Mouse (Mus musculus) regulatory T cell (primary cell): ENCODE data around the gene Ccnk.

ENCODE experiments used
- in situ Hi-C: fragments of 300-600 bp; cut with MboI, MseI; formaldehyde crosslinking; loops from one replicate; pipeline ENCODE4 v1.15.1; 2025; ENCODE audit warnings: high pct_unique_total_duplicates

Ccnk gene

DNA sequence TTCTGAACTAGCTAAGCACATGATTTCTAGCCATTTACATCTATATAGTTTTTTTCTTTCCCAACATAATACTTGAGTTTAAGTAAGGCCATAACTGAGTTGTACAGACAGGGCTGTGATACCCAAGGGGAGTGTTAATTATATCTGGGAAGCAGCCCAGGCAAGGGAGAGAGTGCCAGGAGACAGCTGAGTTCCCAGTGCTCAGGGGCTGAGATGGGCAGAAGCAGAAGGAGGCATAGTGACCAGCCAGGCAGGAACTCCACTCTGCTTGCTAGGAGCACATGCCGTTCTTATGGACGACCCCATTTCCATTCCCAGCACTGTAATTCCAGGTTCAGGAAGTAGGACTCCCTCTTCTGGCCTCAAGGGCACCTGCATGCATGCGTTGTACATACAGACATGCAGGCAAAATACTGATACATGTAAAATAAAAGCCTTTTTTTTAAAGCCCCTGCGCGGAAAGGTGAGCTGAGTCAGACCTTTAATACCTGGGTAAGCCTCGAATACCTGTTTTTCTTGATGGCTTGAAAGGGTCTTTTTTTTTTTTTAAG, 8.2 kb downstream of the Ccnk start:
- in situ Hi-C loops: loop anchor here (25.0 kb wide), 1 partner anchor 625 kb away; no protein-coding TSS in a partner anchor

DNA sequence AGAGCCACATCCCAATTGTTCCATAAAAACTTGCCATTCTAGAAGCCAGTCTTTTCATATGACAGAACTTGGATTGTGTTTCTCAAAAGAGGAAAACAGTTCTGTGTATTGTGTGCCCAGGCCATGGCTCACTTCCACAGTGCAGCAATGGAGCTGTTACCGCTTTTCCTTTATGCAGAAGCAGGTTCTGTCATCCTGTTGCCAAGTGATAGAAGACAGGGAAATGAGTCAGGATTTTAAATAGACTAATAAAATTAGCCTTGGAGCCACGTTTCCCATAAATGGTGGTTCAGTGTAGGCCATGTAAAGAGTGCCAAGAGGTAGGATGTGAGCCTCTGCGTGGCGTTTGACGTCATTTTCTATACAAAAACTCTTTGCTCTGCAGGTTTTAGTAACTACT, 14.5 kb downstream of the Ccnk start:
- in situ Hi-C loops: loop anchor here (25.0 kb wide), 1 partner anchor 618 kb away; no protein-coding TSS in a partner anchor

DNA sequence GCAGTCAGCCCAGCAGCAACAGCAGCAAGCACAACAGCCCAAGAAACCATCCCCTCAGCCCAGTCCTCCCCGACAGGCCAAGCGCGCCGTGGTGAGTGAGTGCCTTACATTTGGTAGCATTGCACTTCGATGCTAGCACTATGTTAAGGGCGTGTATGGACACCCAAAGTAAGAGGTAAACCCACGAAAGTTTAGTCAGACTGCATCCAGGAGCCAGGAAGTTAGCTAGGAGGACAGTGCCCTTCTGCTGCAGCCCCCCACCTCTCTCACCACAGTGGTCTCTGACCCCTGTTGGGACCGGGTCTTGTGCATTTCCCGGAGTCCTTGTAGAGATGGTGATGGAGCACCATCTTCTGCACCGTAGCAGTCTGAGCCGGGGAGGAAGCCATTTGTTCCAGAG, 16.4 kb downstream of the Ccnk start:
- in situ Hi-C loops: loop anchor here (25.0 kb wide), 1 partner anchor 617 kb away; no protein-coding TSS in a partner anchor

DNA sequence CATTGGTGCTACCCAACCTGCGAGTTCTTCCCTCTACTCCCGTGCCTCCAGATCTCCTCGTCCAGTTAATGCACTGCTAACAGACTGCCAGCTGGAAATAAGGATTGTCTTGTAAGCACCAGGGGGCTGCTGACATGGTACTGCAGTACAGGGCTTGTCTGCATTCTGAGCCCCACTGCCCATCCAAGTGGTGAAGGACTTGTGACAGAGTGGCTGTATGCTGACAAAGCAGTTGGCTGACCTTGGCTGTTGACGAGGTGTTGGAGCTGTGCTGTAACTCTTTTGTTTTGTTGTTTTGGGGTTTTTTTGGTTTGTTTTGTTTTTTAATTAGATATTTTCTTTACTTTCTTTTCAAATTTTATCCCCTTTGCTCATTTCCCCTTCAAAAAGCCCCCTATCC, 19.1 kb downstream of the Ccnk start:
- in situ Hi-C loops: loop anchor here (25.0 kb wide), 1 partner anchor 614 kb away; no protein-coding TSS in a partner anchor

DNA sequence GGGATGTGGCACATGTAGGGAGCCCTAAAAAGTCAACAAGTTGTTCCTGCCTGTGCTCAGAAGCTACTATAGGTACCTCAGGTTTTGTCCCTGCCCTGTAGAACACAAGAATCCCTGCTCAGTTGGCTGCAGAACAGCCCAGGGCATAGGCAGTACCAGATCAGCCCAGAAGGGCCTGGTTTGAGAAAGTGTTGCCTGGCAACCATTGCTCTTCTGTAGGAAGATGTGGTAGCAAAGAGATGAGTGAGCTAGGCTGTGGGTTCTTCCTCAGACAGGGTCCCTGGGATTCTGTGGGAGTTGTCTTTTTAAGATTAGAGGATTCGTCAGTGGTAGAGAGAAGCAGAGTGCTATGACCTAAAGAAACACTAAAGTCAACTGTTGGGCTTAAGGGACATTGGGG, 20.7 kb downstream of the Ccnk start:
- in situ Hi-C loops: loop anchor here (5.0 kb wide), 1 partner anchor 102 kb away; no protein-coding TSS in a partner anchor

DNA sequence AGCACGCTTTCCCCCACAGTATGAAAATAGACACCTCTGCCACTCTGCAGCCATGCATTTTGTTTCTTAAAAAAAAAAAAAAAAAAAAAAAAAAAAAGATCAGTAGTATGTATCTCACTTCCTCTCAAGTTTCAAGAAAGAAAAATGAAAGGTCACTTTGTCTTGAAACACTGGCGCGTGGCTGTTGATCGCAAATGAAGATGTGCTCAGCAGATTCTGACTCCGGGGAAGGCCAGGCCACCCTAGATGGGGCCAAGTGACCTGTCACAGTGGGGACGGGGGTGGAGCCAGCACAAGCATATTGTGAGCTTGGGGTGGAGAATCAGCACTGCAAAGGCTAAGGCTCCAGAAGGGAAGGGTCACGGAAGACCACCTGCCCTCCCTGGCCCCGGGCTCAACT, 24.5 kb downstream of the Ccnk start:
- in situ Hi-C loops: loop anchor here (5.0 kb wide), 1 partner anchor 98 kb away; no protein-coding TSS in a partner anchor

DNA sequence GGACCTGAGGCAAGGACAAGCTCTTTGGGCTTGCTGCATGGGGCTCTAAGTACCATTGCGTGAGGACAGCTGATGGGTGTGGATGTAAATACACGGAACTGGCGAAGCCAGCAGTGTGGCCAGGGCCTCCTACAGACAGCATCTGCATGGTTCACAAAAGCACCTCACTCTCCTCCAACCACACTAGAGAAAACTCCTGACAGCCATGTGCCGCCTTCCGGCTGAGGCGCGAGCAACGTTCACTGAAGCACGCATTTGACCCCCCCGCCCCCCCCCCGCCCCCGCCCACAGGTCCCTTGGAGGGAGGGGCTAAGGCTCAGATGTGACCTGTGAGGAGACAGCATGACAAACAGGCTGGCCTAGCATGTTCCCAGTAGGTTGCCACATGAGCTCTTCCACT, 25.6 kb downstream of the Ccnk start:
- in situ Hi-C loops: loop anchor here (5.0 kb wide), 1 partner anchor 97 kb away; no protein-coding TSS in a partner anchor

DNA sequence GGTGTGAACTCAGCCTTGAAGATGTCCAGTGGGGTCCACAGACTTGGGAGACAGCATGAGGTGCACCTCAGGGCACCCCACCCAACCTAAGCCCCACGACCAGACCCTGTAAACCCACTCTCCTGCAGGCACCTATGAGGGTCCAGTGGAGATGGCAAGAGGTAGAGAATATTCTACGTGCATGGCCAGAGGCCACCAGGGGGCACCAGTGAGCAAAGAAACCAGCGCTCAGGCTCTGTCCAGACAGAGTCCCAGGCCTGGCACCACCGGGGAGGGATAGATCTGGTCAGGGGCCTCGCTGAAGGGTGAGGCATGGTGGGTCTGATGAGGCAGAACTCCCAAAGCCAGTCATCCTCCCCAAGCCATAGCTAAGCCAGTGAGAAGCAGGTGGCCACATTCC, 27.3 kb downstream of the Ccnk start:
- in situ Hi-C loops: no loop called here

DNA sequence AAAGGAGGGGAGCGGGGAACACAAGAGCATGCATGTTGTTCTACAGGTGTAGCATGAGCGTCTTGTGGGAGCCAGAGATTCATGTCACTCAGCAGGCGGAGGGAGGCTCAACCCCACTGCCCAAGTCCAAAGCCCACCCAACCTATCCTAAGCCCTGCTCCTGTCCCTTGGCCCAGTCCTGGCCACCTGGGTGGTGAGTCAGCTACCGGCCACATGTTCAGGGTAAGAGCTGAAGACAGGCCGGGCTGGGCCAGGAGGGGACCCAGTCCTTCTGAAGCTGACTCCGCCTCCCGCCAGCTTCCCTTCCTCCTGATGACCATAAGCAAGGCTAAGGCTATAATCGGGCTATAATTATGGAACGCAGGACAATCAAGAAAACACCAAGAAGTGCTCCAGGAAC, 28.8 kb downstream of the Ccnk start:
- in situ Hi-C loops: no loop called here

DNA sequence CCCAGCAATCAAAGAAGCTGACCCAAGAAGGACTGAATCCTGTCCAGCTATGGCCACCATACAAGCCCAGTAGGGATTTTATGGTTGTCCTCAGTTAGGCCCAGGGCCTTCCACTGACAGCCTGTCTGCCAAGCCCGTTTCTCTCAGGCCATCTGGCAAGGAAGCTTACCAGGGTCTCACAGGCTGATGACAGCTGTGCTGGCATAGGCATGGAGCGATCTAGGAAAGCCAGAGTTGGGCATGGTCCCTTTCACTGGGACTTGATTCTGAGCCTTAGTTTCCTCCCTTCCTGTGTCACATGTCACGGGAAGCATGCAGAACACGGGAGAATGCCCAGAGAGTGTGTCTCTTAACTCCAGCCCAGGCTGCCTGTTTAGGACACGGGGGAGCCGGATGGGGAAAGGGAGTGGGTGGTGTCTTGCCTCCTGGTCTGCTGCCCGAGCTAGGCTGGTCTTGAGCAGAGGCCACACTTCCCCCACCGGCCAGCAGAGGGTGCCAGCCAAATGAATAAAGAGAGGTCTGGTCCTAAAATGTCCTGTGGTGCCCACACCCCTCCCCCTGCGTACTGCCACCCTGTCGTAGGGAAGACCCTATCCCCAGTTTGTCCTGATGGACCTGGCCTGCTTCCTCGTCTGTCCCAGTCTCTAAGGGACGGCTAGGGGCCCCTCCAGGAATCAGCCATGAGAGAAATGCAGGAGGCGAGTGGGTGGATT, 29.5 kb downstream of the Ccnk start:
- in situ Hi-C loops: no loop called here

DNA sequence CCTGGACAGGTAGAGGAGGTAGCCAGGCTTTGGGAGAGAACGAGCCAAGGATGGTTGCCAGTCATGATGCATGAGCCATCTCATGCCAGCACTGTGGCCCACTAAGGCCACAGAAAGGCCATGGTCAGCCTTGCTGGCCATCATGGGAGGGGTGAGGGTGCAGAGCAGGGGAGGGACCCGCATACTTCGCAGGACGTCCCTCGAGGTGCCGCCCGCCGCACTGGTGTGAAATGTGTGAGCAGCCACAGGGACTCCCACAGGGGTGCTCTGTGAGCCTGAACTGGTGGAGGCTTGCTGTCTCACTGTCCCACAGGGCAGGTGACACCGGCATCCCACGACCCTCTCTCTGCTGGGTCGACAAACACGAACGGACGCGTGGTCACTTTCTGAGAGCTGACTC, 31.2 kb downstream of the Ccnk start:
- in situ Hi-C loops: no loop called here

DNA sequence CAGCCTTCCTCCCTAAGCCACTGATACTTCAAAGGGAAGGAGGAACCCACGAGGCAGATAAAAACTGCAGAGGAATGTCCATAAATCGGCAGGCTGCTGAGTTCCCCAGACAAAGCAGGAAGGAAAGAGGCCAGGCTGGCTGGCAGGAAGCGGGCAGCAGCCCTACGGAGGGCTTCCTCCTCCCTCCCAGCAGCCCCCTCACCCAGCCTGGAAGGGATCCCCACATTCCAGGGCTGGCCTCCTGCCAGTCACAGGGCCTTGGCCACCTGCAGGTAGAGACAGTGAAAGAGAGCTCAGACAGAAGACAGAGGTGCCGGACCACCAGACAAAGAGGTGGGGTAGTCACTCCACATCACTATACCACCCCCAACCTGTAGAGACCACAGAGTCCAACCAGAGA, 32.7 kb downstream of the Ccnk start:
- in situ Hi-C loops: no loop called here

DNA sequence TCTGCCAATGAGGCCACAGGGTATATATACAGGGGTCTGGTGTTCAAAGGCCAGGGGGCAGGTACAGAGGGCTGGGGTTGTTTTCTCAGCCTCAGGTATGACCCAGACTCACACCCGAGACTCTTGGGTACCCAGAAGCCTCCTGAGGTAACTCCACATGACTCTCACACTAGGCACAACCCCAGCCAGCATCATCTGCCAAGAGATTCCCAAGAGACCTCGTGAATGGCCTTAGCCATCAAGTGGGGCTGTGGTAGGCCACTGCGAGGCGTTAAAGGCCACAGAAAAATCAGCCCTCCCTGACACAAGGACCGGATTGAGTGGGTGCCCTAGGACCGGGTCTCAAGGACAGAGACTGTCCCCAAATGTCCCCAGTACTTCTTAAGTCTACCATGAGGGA, 33.1 kb downstream of the Ccnk start:
- in situ Hi-C loops: no loop called here

DNA sequence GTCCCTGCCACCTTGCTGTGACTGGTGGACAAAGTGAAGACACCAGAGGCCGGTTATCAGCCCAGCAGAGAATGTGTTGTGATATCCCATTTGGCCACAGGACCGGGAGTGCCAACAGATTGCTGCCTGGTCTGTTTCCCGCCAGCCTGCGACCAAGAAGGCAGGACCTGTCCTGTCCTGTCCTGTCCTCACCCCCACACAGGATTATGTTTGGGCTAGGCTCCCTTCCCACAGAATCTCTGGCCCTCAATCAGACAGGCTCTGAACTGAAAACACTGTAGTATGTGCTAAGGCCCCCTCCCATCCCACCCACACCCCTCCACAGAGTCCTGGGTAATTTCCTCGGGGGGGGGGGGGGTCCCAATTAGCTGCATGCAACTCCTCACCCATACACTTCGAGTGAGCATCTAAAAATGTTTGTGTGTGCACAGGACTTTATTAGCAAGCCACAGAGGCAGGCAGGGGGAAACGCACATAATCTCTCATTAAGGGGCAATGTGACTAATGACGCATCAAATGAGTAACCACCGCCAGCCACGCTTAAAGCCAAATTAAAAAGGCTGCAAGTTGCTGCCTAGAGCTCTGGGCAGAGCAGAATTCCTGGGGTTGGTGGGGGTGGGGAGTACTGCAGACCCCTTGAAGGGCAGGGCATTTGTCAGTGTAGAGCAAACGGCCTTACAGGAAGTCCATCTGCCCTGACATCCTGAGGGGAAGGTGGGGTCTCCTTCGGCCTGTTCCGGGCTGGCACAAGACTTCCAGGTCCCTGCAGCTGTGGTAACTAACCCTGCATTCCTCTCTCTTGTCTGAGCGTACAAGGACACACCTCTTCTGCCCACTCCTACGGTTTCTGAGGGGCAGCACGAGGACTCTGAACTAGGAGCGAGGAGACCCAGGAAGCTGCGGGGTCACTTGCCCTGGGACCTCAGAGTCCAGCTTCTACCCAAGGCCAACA, 34.0 kb downstream of the Ccnk start:
- in situ Hi-C loops: no loop called here

DNA sequence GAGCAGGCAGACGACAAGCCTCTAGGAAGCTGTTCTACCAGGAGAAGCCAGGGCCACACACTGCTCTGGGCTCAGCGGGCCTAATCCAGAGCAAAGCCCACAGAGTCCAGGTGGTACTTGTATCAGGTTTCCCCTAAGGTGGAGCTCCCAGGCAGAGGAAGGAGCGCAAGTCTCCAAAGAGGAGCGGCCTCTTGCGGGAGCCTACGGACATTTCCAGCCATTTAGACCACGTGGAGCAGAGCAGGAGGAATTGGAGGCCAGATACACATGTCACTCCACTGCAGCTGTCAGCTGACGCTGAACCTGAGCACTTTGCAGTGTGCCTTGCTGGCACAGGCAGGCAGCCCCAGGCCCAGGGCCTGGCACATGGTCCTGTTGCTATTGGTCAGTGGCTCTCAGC, 35.7 kb downstream of the Ccnk start:
- in situ Hi-C loops: no loop called here

DNA sequence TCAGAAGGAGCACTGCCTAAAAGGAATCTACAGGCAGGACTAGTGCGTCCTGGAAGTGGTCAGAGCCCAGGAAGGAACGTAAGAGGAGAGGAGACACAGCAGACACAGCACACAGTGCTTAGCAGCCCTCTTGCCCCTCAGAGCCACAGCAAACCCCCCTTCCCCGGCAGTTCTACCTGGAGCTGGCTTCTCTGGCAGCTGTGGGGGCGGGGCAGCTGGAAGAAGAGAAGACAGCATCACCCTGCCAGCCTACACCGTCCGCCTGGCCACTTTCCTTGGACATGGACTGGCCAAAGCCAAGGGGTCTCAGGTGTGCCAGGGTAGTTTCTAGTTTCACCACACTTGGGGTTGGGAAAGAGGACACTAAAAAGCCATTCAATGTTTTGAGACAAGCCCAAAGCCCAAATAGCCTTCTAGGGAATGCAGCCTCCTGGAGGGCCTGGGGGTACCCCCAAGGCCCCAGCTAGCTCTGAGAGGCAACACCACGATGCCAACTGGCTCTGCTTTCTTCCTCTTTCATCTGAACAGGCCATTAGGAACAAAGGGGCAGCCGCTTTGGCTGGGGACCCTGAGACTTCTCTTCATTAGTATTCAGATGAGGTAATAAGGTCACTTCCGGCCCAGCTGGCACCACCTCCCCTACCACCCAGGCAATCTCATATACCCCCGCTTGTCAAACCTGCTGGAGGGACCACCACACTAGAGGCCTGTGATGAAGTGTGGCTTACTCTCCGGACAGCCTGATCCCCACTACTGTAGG, 37.4 kb downstream of the Ccnk start:
- in situ Hi-C loops: no loop called here

DNA sequence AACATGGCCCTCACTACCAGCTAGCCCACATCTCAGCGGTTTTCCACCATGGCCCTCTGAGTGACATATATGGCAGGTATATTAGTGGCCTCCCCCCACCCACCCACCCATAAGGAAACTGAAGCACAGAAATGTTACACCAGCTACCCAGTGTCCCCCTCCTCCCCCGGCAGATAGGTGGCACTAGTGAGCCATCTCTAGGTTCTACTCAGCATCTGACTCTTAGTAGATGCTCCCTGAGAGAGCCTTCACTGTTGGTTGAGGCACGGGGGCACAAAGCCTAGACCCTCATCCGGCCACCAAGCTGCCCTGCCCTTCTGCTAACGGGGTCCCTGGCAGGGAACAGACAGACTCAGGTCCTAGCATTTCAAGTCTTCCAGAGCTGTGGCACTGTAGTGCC, 38.2 kb downstream of the Ccnk start:
- in situ Hi-C loops: no loop called here

DNA sequence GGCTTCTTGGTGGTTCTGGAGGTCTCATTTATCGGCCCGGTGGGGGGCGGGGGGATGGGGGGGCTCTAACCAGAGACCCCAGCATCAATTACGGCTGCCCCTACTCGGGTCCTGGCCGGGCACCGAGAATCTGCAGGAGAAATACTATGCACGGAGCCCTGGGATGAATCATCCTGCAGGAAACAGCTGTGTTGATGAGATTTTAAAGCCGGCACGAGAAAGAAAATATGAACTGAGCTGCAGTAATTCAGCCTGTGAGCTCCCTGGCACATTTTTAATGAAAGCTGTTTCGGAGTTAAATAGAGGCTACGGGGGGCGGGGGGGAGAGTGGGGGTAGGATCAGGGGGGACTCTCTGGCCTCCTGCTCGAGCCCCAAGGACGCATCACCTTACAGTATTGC, 39.8 kb downstream of the Ccnk start:
- in situ Hi-C loops: no loop called here

DNA sequence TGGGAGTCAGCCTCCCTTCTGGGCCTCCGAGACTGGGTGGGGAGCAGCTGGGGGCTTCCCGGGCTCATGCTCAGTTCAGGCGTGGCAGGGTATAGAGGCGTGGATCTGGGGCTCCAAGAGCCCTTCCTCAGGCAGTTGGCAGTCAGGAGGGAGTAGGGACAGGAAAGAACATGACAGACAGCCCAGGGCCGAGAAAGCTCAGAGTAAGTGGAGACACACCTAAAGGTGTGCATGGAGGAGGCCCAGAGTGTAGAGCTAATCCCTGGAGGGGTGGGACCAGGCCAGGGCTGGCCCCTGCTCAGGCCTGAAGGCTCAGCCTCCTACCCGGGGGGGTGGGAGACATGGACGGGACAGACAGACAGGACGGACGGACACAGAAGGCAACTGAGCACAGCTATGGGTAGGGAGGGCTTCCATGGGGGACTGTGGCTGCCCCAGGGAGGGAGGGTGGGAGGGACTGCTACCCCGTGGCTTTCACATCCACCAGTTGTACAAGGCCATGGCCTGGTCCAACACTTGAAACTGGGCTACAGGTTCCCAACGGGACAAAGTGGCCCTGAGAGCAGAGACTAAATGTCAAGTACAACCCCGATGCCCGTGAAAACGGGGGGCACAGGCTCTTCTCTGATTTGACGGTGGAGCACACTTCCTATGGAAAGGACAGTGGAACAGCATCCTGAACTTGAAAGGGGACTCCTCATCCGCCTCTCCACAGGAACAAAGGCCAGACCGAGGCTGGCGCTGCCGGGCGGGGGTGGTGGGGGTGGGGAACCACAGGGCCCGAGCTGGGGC, 40.6 kb downstream of the Ccnk start:
- in situ Hi-C loops: no loop called here

DNA sequence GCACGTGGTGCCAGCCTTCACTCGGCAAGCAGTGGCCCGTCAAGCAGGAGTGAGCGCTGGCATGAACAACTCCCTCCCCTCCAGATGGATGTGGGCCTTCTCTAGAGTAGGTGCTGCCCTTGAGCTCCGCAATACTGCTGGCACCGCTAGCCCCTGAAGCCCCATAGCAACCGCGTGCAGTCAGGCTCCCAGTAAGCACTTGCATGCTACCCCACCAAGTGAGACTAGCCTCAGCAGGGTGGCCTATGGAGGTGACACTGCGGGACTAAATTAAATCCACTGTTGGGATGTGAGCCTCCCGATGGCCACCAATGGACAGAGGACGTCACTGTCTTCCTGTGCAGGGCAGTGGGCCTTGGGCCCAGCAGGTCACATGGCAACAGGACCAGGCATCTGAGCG, 41.2 kb downstream of the Ccnk start:
- in situ Hi-C loops: no loop called here

DNA sequence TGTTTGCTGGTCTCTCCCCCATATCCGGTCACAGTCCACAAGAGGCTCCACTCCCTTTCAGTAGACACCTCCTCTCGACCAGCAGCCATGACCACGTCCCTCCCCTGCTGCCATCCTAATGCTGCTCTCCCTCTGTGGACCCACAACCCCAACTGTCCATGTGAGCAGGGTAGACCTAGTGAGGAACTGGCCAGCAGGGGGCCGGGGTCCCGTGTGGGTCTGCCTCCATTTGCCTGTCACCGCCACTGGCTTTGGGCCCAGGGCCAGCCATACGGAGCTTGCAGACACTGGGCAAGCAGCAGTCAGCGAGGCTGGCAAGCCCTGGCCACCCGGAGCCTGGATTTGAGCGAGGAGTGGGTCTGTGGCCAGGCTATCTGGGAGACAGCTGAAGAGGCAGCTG, 41.8 kb downstream of the Ccnk start:
- in situ Hi-C loops: no loop called here
